Mouse (Mus musculus): ENCODE measurements around the gene S100a10. TPM values are rescaled to one million over a fixed set of nuclear protein-coding genes. Genes with fewer than 3 reads are reported as not detected.
"Not testable (repeated sequence)": the region's sequence is repeated elsewhere in the genome, so short reads cannot be mapped to it uniquely, and the experiment has no call there.

S100a10 gene
- polyA plus RNA-seq, 1 experiment from 2014 or later: 556 TPM

DNA sequence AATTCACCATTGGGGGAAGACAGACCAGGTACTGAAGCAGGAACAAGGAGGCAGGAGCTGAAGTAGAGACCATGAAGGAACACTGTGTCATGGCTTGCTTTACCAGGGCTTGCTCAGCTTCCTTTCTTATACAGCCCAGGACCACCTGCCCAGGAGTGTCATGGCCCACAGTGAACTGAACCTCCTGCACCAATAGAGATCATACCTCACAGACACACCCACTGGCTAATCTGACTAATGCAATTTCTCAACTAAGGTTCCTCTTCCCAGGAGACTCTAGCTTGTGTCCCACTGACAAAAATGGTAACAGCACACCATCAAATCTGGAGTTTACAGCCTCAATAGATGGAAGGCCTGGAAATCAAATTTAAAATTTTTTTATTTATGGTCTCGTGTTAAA lies 35.4 kb downstream of the S100a10 start:
- Histone ChIP-seq H3K4me3 (no peak overlapping the region), H3K36me3 (no peaks in the 10 kb centered on the region), H3K4me2 (no peak overlapping the region), H3K27ac (no peak overlapping the region), H3K4me1 (no peaks in the 10 kb centered on the region), H3K9ac (no peak overlapping the region), H3K9me3 (no peaks in the 10 kb centered on the region), H3K27me3 (no peaks in the 10 kb centered on the region)
- 61% methylated on average over 1 of the region's 1 CpGs for WGBS
- no peak for ATAC-seq (ENCODE audit: insufficient number of reproducible peaks, insufficient read depth, low FRiP score, low TSS enrichment, low read depth)

DNA sequence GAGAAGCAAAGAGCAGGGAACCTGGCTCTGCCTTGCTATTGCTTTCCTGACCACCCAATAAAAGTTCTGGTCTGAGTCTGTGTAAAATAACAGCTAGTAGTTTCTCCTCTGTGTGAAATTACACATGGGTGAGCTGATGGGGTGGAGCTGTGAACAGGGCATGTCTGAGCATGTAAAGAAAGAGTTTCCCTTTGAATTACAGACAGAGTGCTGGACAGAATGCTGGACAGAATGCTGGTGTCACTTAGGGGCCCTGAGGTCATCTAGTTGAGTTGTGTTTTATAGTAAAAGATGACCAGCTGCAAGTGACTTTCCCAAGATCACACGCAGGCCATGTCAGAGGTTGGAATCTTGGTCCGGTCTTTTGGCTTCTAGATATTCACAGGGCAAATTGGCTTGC lies 37.2 kb downstream of the S100a10 start:
- ATAC-seq (ENCODE audit: insufficient number of reproducible peaks, insufficient read depth, low FRiP score, low TSS enrichment, low read depth): no peak

DNA sequence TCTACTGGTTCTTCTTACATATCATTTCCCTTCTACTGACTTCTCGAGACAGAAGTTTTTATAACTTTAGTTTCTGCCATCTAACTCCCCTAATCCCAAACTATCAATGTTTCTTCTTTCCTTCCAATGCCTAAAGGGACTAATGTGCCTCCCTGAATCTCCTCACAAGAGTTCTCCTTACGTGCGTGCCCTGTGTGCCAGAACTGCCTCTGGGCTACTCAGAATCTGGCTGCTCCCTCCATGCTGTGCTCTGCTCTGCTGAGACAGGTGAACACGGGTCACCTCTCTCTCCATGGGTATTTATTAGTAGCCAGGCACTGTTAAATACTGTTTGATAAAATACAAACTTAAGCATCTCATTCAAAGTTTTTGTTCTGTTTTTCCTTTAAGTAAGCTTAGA lies 38.1 kb downstream of the S100a10 start:
- 59% methylated on average over 4 of the region's 4 CpGs for WGBS
- no peak overlapping the region for H3K9ac ChIP-seq
- no peak overlapping the region for H3K4me2 ChIP-seq
- no peaks in the 10 kb centered on the region for H3K9me3 ChIP-seq
- H3K27ac ChIP-seq: no peak overlapping the region
- peaks cover 11% of the 10 kb centered on the region for H3K4me1 ChIP-seq
- H3K36me3 ChIP-seq: no peaks in the 10 kb centered on the region
- no peak for ATAC-seq (ENCODE audit: insufficient number of reproducible peaks, insufficient read depth, low FRiP score, low TSS enrichment, low read depth)
- no peaks in the 10 kb centered on the region for H3K27me3 ChIP-seq
- no peak overlapping the region for H3K4me3 ChIP-seq

More for the DNA sequence above, 37.2 kb downstream of the S100a10 start:
- WGBS: 78% methylated on average over 2 of the region's 2 CpGs
- H3K36me3 ChIP-seq: no peaks in the 10 kb centered on the region
- H3K4me2 ChIP-seq: no peak overlapping the region
- H3K4me3 ChIP-seq: no peak overlapping the region
- H3K9ac ChIP-seq: no peak overlapping the region
- H3K4me1 ChIP-seq: peaks cover 6% of the 10 kb centered on the region
- no peak overlapping the region for H3K27ac ChIP-seq
- H3K27me3 ChIP-seq: no peaks in the 10 kb centered on the region
- H3K9me3 ChIP-seq: no peaks in the 10 kb centered on the region

DNA sequence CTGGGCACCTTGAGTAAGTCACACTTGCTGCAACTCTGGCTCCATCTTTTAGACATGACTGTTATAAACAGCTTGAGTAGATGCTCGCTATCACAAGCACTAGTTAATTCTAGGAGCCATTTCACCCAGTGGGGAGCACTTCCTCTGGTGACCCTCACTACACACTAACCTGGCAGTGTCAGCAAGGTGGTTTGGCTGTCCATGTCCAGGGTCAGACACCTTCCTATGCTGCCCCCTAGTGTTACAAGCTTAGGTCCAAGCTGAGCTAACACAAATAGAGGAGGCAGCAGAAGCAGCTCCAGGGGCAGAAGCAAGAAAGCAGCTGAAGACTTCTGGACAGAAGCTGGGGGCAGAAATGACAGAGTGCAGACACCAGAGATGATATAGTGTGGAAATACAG lies 38.6 kb downstream of the S100a10 start:
- Histone ChIP-seq H3K27ac (no peak overlapping the region), H3K36me3 (no peaks in the 10 kb centered on the region), H3K27me3 (no peaks in the 10 kb centered on the region), H3K9ac (no peak overlapping the region), H3K4me1 (peaks cover 11% of the 10 kb centered on the region), H3K9me3 (no peaks in the 10 kb centered on the region), H3K4me2 (no peak overlapping the region), H3K4me3 (no peak overlapping the region)
- WGBS: 67% methylated on average over 1 of the region's 1 CpGs
- no peak for ATAC-seq (ENCODE audit: insufficient number of reproducible peaks, insufficient read depth, low FRiP score, low TSS enrichment, low read depth)

DNA sequence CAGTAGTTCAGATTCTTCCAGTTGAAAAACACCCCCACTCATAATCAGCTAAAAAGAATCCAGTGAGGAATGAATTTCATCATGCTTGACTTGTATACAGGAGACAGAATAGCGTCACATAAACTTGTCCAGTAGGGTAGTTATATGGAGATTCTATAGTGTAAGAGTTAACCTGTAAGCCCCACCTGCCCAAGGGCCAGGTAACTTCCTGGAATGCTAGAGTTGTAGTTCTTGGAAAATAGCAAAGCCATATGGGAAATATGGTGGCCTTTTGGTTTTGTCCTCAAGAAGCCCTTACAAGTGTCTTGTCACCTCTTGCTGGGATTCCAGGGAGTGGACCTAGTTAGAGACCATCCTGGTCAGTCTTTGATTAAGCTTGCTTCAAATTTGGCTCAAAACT lies 41.8 kb downstream of the S100a10 start:
- no peak overlapping the region for H3K9ac ChIP-seq
- H3K4me3 ChIP-seq: no peak overlapping the region
- 96% methylated on average over 1 of the region's 1 CpGs for WGBS
- H3K27ac ChIP-seq: no peak overlapping the region
- no peaks in the 10 kb centered on the region for H3K9me3 ChIP-seq
- no peaks in the 10 kb centered on the region for H3K36me3 ChIP-seq
- H3K4me1 ChIP-seq: peaks cover 11% of the 10 kb centered on the region
- no peak for ATAC-seq (ENCODE audit: insufficient number of reproducible peaks, insufficient read depth, low FRiP score, low TSS enrichment, low read depth)
- H3K4me2 ChIP-seq: no peak overlapping the region
- H3K27me3 ChIP-seq: no peaks in the 10 kb centered on the region

DNA sequence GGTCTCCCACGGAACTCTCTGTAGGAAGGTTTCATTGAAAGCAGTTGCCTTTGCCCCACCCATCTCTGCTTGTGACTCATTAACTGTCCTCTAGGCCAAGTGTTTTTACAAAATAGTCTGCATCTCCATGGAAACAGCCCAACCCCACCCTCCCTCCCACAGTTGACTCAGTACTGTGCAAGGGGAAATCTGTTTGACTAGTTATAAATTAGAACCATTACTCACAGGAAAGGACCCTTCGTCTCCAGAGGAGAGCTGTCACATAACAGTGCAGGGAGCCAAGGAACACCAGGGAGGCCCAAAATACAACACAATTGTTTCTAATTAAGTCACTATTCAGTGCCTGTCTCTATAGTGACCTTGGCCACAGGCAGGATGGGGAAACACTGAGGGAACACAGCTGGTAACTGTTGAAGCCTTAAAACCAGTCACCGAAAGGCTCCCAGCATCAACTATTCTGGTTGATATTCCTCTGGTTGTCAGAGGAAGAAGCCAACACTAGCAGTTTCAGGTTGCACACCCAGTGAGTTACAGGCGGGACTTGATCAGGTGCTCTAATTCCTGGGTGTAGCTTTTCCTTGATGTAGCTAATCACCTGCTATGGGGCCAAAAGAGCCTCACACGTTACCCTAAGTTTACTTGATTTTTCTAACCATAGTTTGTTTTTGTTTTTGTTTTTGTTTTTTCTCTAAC lies 42.5 kb downstream of the S100a10 start:
- no peaks in the 10 kb centered on the region for H3K9me3 ChIP-seq
- ATAC-seq (ENCODE audit: insufficient number of reproducible peaks, insufficient read depth, low FRiP score, low TSS enrichment, low read depth): peak; percentile 59; the same call in 1 of the 2 replicates
- H3K4me3 ChIP-seq: no peak overlapping the region
- H3K9ac ChIP-seq: no peak overlapping the region
- H3K4me2 ChIP-seq: no peak overlapping the region
- no peaks in the 10 kb centered on the region for H3K36me3 ChIP-seq
- no peaks in the 10 kb centered on the region for H3K27me3 ChIP-seq
- no peak overlapping the region for H3K27ac ChIP-seq
- peaks cover 11% of the 10 kb centered on the region for H3K4me1 ChIP-seq
- 28% methylated on average over 5 of the region's 5 CpGs for WGBS

DNA sequence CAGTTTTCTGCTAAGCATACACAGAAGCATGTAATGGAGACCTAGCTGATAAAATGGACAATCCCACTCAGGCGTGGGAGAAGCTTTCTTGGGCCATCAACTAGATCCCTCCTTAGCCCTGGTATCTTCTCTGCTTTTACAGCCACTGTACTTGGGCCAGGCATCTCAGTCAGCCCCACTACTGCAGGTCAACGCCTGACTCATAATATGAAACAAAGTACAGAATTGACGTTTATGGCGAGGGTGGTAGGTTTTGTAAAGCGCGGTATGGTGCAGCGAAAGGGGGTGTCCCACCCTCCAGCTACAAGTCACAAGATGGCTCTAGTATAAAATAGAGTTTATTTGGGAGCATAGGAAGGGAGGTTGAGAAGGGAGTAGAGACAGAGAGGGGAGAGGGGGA lies 43.1 kb downstream of the S100a10 start:
- Histone ChIP-seq H3K4me3 (no peak overlapping the region), H3K36me3 (no peaks in the 10 kb centered on the region), H3K4me2 (no peak overlapping the region), H3K4me1 (peaks cover 11% of the 10 kb centered on the region), H3K27ac (no peak overlapping the region), H3K9ac (no peak overlapping the region), H3K27me3 (no peaks in the 10 kb centered on the region), H3K9me3 (no peaks in the 10 kb centered on the region)
- ATAC-seq (ENCODE audit: insufficient number of reproducible peaks, insufficient read depth, low FRiP score, low TSS enrichment, low read depth): no peak
- WGBS: 86% methylated on average over 7 of the region's 7 CpGs

DNA sequence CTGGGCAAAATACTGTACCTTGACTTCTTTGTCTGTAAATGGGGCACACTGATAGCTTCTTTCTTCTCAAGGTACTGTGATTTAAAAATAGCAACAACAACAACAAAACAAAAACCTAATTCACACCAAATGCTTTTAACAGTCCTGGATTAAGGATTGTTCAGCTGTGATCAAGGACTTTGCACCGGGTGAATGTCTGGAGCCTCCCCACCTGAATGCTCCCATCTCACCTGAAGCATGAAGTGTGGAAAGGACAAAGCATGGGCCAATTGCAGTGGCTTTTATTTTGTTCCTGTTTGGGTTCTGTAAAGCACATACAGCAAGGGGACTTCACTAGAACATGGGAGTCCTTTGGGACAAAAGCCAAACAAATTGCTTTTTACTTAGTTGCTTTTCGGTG lies 45.3 kb downstream of the S100a10 start:
- ATAC-seq (ENCODE audit: insufficient number of reproducible peaks, insufficient read depth, low FRiP score, low TSS enrichment, low read depth): no peak
- H3K4me2 ChIP-seq: no peak overlapping the region
- H3K4me1 ChIP-seq: peaks cover 11% of the 10 kb centered on the region
- H3K27me3 ChIP-seq: no peaks in the 10 kb centered on the region
- no peaks in the 10 kb centered on the region for H3K36me3 ChIP-seq
- H3K9me3 ChIP-seq: no peaks in the 10 kb centered on the region
- 90% methylated on average over 2 of the region's 2 CpGs for WGBS
- H3K4me3 ChIP-seq: no peak overlapping the region
- no peak overlapping the region for H3K27ac ChIP-seq
- H3K9ac ChIP-seq: no peak overlapping the region

DNA sequence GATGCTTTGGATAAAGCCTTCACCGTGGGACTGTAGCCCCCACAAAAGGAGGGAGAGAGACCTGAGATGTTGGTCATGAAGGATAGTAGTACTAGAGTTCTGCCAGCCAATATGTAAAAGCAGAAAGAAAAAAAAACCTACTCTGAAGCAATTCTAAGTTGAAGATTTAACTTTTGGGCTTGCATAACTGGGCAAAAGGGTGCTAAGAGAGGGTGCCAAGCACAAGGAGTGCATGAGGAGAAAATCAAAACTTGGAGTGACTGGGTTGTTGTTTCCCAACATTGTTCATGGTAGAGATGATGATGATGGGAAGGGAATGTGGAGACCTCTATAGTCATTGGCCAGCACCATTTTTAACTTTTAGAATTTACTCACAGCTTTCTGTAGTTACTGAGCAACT lies 47.0 kb downstream of the S100a10 start:
- Histone ChIP-seq H3K4me2 (no peak overlapping the region), H3K4me3 (no peak overlapping the region), H3K9ac (no peak overlapping the region), H3K36me3 (no peaks in the 10 kb centered on the region), H3K4me1 (peaks cover 7% of the 10 kb centered on the region), H3K27me3 (no peaks in the 10 kb centered on the region), H3K27ac (no peak overlapping the region), H3K9me3 (no peaks in the 10 kb centered on the region)
- 83% methylated on average over 1 of the region's 1 CpGs for WGBS
- no peak for ATAC-seq (ENCODE audit: insufficient number of reproducible peaks, insufficient read depth, low FRiP score, low TSS enrichment, low read depth)

DNA sequence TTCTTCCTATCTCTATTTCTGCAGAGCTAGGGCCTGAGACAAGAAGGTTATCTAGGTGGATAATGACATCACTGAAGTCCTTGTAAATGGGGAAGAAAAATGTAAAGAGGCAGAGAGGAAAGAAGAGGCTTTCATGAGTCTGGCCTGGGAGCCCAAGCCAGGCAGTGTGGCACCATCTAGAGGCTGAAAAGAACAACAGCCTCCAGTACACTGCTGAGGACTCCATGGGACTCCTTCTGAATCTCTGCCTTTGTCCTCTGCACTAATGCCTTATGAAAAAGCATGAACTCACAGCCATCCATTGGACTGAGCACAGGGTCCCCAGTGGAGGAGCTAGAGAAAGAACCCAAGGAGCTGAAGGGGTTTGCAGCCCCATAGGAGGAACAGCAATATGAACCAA lies 54.1 kb downstream of the S100a10 start:
- H3K27me3 ChIP-seq; H3K9ac ChIP-seq; H3K4me3 ChIP-seq; H3K27ac ChIP-seq; ATAC-seq (ENCODE audit: insufficient number of reproducible peaks, insufficient read depth, low FRiP score, low TSS enrichment, low read depth); H3K9me3 ChIP-seq; H3K4me1 ChIP-seq; H3K36me3 ChIP-seq; H3K4me2 ChIP-seq: not testable (repeated sequence)

Data from embryonic facial prominence, embryonic 13.5 days (tissue).